ENCODE assay signal across 10 mouse cellular contexts in genomic region chr8:120743898-120744290, GRCm38 (mm10). TPM values are rescaled to one million over a fixed set of nuclear protein-coding genes. Genes with fewer than 3 reads are reported as not detected.
A peak's percentile ranks its signal among the peaks of the same experiment; 100 is the strongest.
DNase-seq lines count a peak whose midpoint lies in the region; ATAC-seq and TF ChIP-seq lines count a peak whose summit lies in the region.
"Had no signal": no experiment of that assay in that cellular context is flagged by ENCODE, and none has a peak within 500 bp of the region (broad histone marks: within the 10 kb centered on the region; RNA-seq: fewer than 3 reads in every experiment).

No protein-coding gene starts in this region.

- H3K27ac ChIP-seq in intestine, postnatal 0 days (ENCODE audit: low read depth, low read length), result peak overlapping the region; percentile 81
- H3K27ac ChIP-seq in midbrain, embryonic 11.5 days (ENCODE audit: low read depth, low read length), result no peak overlapping the region
- no peak overlapping the region for H3K27ac ChIP-seq in hindbrain, embryonic 11.5 days (ENCODE audit: low read depth, low read length)

- peaks cover 60% of the 10 kb centered on the region for H3K36me3 ChIP-seq in intestine, postnatal 0 days (ENCODE audit: control insufficient read depth, insufficient read depth)
- no peaks in the 10 kb centered on the region for H3K36me3 ChIP-seq in midbrain, embryonic 11.5 days (ENCODE audit: control insufficient read depth, insufficient read depth, low read length)
- no peaks in the 10 kb centered on the region for H3K36me3 ChIP-seq in hindbrain, embryonic 11.5 days (ENCODE audit: control insufficient read depth, insufficient read depth, low read length)

- no peaks in the 10 kb centered on the region for H3K9me3 ChIP-seq in intestine, postnatal 0 days (ENCODE audit: control insufficient read depth)
- no peaks in the 10 kb centered on the region for H3K9me3 ChIP-seq in midbrain, embryonic 11.5 days (ENCODE audit: control insufficient read depth, low read length)
- no peaks in the 10 kb centered on the region for H3K9me3 ChIP-seq in hindbrain, embryonic 11.5 days (ENCODE audit: control insufficient read depth, low read length)

- no peak overlapping the region; the same call in 1 of the 2 replicates for H3K9ac ChIP-seq in intestine, postnatal 0 days (ENCODE audit: low read depth, low read length)
- H3K9ac ChIP-seq in midbrain, embryonic 11.5 days (ENCODE audit: low read length), result no peak overlapping the region
- H3K9ac ChIP-seq in hindbrain, embryonic 11.5 days (ENCODE audit: low read depth, low read length), result no peak overlapping the region

- ATAC-seq in intestine, postnatal 0 days, result peak; percentile 69
- ATAC-seq in midbrain, embryonic 11.5 days (ENCODE audit: low FRiP score), result no peak
- no peak for ATAC-seq in hindbrain, embryonic 11.5 days (ENCODE audit: low FRiP score)

- H3K27me3 ChIP-seq in intestine, postnatal 0 days (replicated peaks; ENCODE audit: control insufficient read depth, insufficient read depth, low read length), result no peaks in the 10 kb centered on the region
- H3K27me3 ChIP-seq in midbrain, embryonic 11.5 days (ENCODE audit: control insufficient read depth, insufficient read depth, low read length), result no peaks in the 10 kb centered on the region
- no peaks in the 10 kb centered on the region for H3K27me3 ChIP-seq in hindbrain, embryonic 11.5 days (ENCODE audit: control insufficient read depth, insufficient read depth, low read length)

- peak overlapping the region; percentile 38 for H3K4me2 ChIP-seq in intestine, postnatal 0 days (replicated peaks; ENCODE audit: low read depth)
- no peak overlapping the region for H3K4me2 ChIP-seq in midbrain, embryonic 11.5 days
- no peak overlapping the region for H3K4me2 ChIP-seq in hindbrain, embryonic 11.5 days (replicated peaks; ENCODE audit: low read depth, low read length)

- no peak overlapping the region for H3K4me3 ChIP-seq in intestine, postnatal 0 days (ENCODE audit: low read depth, low read length)
- H3K4me3 ChIP-seq in midbrain, embryonic 11.5 days (ENCODE audit: low read depth, low read length), result no peak overlapping the region
- H3K4me3 ChIP-seq in hindbrain, embryonic 11.5 days (ENCODE audit: low read depth, low read length), result no peak overlapping the region
- H3K4me3 ChIP-seq: myocyte had no signal

- TF ChIP-seq CTCF in intestine, postnatal 0 days (IDR thresholded peaks at IDR 0.05; ENCODE audit: low read depth), result 0 out of 2 replicates have a peak, but pooled peaks have one; percentile 31

- 20% methylated on average over 4 of the region's 4 CpGs for WGBS in intestine, postnatal 0 days
- 74% methylated on average over 4 of the region's 4 CpGs for WGBS in midbrain, embryonic 11.5 days
- 54% methylated on average over 4 of the region's 4 CpGs for WGBS in hindbrain, embryonic 11.5 days

- DNase-seq in urinary bladder, postnatal 14 days (ENCODE audit: low spot score), result peak; percentile 58
- no peak for DNase-seq in urinary bladder, postnatal 4 days (ENCODE audit: low spot score in 2 of 2)
- DNase-seq in lung, adult 18-20 months, result peak; percentile 64 to 69
- no peak for DNase-seq in layer of hippocampus, postnatal 14 days (ENCODE audit: low spot score in 2 of 2)
- no peak for DNase-seq in midbrain, embryonic 11.5 days (ENCODE audit: low spot score, missing footprints)
- DNase-seq in hindbrain, embryonic 11.5 days (ENCODE audit: low spot score), result no peak
- DNase-seq in gastrocnemius, postnatal 25 days, result no peak
- DNase-seq: cerebellum, postnatal 14 days had no signal

- H3K4me1 ChIP-seq in intestine, postnatal 0 days (replicated peaks; ENCODE audit: control insufficient read depth, insufficient read depth, low read length), result peaks cover 20% of the 10 kb centered on the region
- H3K4me1 ChIP-seq in midbrain, embryonic 11.5 days (ENCODE audit: control insufficient read depth, insufficient read depth, low read length), result no peaks in the 10 kb centered on the region
- 0 out of 2 replicates have a peak, but pooled peaks cover 2% of the 10 kb centered on the region for H3K4me1 ChIP-seq in hindbrain, embryonic 11.5 days (replicated peaks; ENCODE audit: control insufficient read depth, insufficient read depth, low read length)

RNA-seq across cellular contexts. Expression of gene Irf8, which starts 7.7 kb away (rescaled TPM):
- polyA plus RNA-seq in intestine, postnatal 0 days (2015; fragmentation: Nextera tagmentation; extraction: Ambion mirVana), result 79.5 and 92.3 TPM in 2 replicates
- 1 to 10 TPM; 3.3 to 5.1 TPM for total RNA-seq in layer of hippocampus, postnatal 14 days (2021)
- 4.7 and 4.9 TPM in 2 replicates for polyA plus RNA-seq in midbrain, embryonic 11.5 days (2014; fragmentation: Nextera tagmentation; extraction: Ambion mirVana)
- polyA plus RNA-seq in hindbrain, embryonic 11.5 days (2014; fragmentation: Nextera tagmentation; extraction: Ambion mirVana), result 3.6 and 3.9 TPM in 2 replicates
- total RNA-seq in gastrocnemius, postnatal 25 days (2021), result 1 to 10 TPM; 3.9 to 5.0 TPM
- polyA plus RNA-seq: myocyte had no signal

Comparison
In these comparisons a context has a peak if more than half of its experiments do, and no peak if none do; other contexts are left out.
1. DNase-seq: peak in urinary bladder, postnatal 14 days (single experiment) and lung, adult 18-20 months (2 of 2); none in urinary bladder, postnatal 4 days (0 of 2), layer of hippocampus, postnatal 14 days (0 of 2), midbrain, embryonic 11.5 days (single experiment), hindbrain, embryonic 11.5 days (single experiment) and gastrocnemius, postnatal 25 days (single experiment).
2. RNA of gene Irf8, which starts 7.7 kb away (polyA plus RNA-seq): 79.5 to 92.3 TPM in intestine, postnatal 0 days; 4.7 to 4.9 TPM in midbrain, embryonic 11.5 days and 3.6 to 3.9 TPM in hindbrain, embryonic 11.5 days; every median in the first group is over 10 times any median in the second.